Mouse (Mus musculus): ENCODE measurements at regions not wholly inside any gene's neighbourhood (a gene's known extent, or its start where the extent isn't known, plus 50 kb on each side); places are given as distances from the start of the nearest gene placed in this dataset.
A peak's percentile ranks its signal among the peaks of the same experiment; 100 is the strongest.

GRCm38 (mm10) chr10:102878010-102878409, 152.0 kb downstream of the Alx1 start:
- no peaks in the 10 kb centered on the region for H3K27me3 ChIP-seq (ENCODE audit: control insufficient read depth, insufficient read depth, low read length)
- no peak overlapping the region for H3K27ac ChIP-seq (ENCODE audit: low read depth, low read length)
- 38% methylated on average over 11 of the region's 11 CpGs for WGBS
- no peaks in the 10 kb centered on the region for H3K9me3 ChIP-seq (ENCODE audit: control insufficient read depth, low read length)
- H3K4me1 ChIP-seq (ENCODE audit: control insufficient read depth, insufficient read depth, low read length): no peaks in the 10 kb centered on the region
- no peak overlapping the region for H3K9ac ChIP-seq (ENCODE audit: low read depth, low read length)
- no peak overlapping the region; the same call in 1 of the 2 replicates for H3K4me2 ChIP-seq (replicated peaks; ENCODE audit: low read depth, low read length)
- H3K4me3 ChIP-seq (ENCODE audit: low read length): no peak overlapping the region
- peak; percentile 46 for ATAC-seq (ENCODE audit: low FRiP score, low TSS enrichment)
- H3K36me3 ChIP-seq (ENCODE audit: control insufficient read depth, insufficient read depth, low read length): no peaks in the 10 kb centered on the region

GRCm38 (mm10) chr10:102876946-102877345, 153.1 kb downstream of the Alx1 start:
- Histone ChIP-seq H3K4me3 (ENCODE audit: low read length) (no peak overlapping the region), H3K9ac (ENCODE audit: low read depth, low read length) (no peak overlapping the region), H3K27ac (ENCODE audit: low read depth, low read length) (no peak overlapping the region), H3K36me3 (ENCODE audit: control insufficient read depth, insufficient read depth, low read length) (no peaks in the 10 kb centered on the region), H3K9me3 (ENCODE audit: control insufficient read depth, low read length) (no peaks in the 10 kb centered on the region), H3K27me3 (ENCODE audit: control insufficient read depth, insufficient read depth, low read length) (no peaks in the 10 kb centered on the region), H3K4me2 (replicated peaks; ENCODE audit: low read depth, low read length) (no peak overlapping the region), H3K4me1 (ENCODE audit: control insufficient read depth, insufficient read depth, low read length) (no peaks in the 10 kb centered on the region)
- WGBS: 76% methylated on average over 3 of the region's 3 CpGs
- no peak for ATAC-seq (ENCODE audit: low FRiP score, low TSS enrichment)

- Histone ChIP-seq H3K4me1 (ENCODE audit: control insufficient read depth, insufficient read depth, low read length) (no peaks in the 10 kb centered on the region), H3K4me2 (replicated peaks; ENCODE audit: low read depth, low read length) (no peak overlapping the region), H3K4me3 (ENCODE audit: low read length) (no peak overlapping the region), H3K36me3 (ENCODE audit: control insufficient read depth, insufficient read depth, low read length) (no peaks in the 10 kb centered on the region), H3K27ac (ENCODE audit: low read depth, low read length) (no peak overlapping the region), H3K27me3 (ENCODE audit: control insufficient read depth, insufficient read depth, low read length) (no peaks in the 10 kb centered on the region), H3K9ac (ENCODE audit: low read depth, low read length) (no peak overlapping the region), H3K9me3 (ENCODE audit: control insufficient read depth, low read length) (no peaks in the 10 kb centered on the region)
- 29% methylated on average over 4 of the region's 4 CpGs for WGBS
- ATAC-seq (ENCODE audit: low FRiP score, low TSS enrichment): no peak
These were observed 163.1 kb downstream of the Alx1 start for GRCm38 (mm10) chr10:102866920-102867319.

- Histone ChIP-seq H3K27ac (ENCODE audit: low read depth, low read length) (no peak overlapping the region), H3K9ac (ENCODE audit: low read depth, low read length) (no peak overlapping the region), H3K4me1 (ENCODE audit: control insufficient read depth, insufficient read depth, low read length) (no peaks in the 10 kb centered on the region), H3K36me3 (ENCODE audit: control insufficient read depth, insufficient read depth, low read length) (no peaks in the 10 kb centered on the region), H3K27me3 (ENCODE audit: control insufficient read depth, insufficient read depth, low read length) (no peaks in the 10 kb centered on the region), H3K9me3 (ENCODE audit: control insufficient read depth, low read length) (no peaks in the 10 kb centered on the region), H3K4me2 (replicated peaks; ENCODE audit: low read depth, low read length) (no peak overlapping the region), H3K4me3 (ENCODE audit: low read length) (no peak overlapping the region)
- no peak for ATAC-seq (ENCODE audit: low FRiP score, low TSS enrichment)
- WGBS: 55% methylated on average over 4 of the region's 4 CpGs
These were observed 193.3 kb downstream of the Alx1 start for GRCm38 (mm10) chr10:102836567-102837224.

- ATAC-seq (ENCODE audit: low FRiP score, low TSS enrichment): no peak
- 50% methylated on average over 1 of the region's 1 CpGs for WGBS
- Histone ChIP-seq H3K4me1 (ENCODE audit: control insufficient read depth, insufficient read depth, low read length) (no peaks in the 10 kb centered on the region), H3K9me3 (ENCODE audit: control insufficient read depth, low read length) (no peaks in the 10 kb centered on the region), H3K9ac (ENCODE audit: low read depth, low read length) (no peak overlapping the region), H3K27ac (ENCODE audit: low read depth, low read length) (no peak overlapping the region), H3K4me3 (ENCODE audit: low read length) (no peak overlapping the region), H3K36me3 (ENCODE audit: control insufficient read depth, insufficient read depth, low read length) (no peaks in the 10 kb centered on the region), H3K4me2 (replicated peaks; ENCODE audit: low read depth, low read length) (no peak overlapping the region), H3K27me3 (ENCODE audit: control insufficient read depth, insufficient read depth, low read length) (no peaks in the 10 kb centered on the region)
These were observed 194.2 kb downstream of the Alx1 start for GRCm38 (mm10) chr10:102835814-102836213.

GRCm38 (mm10) chr10:102829606-102830005, 200.4 kb downstream of the Alx1 start:
- Histone ChIP-seq H3K4me2 (replicated peaks; ENCODE audit: low read depth, low read length) (no peak overlapping the region), H3K4me1 (ENCODE audit: control insufficient read depth, insufficient read depth, low read length) (no peaks in the 10 kb centered on the region)

GRCm38 (mm10) chr10:102823434-102823833, 206.6 kb downstream of the Alx1 start:
- H3K4me2 ChIP-seq (replicated peaks; ENCODE audit: low read depth, low read length): no peak overlapping the region
- H3K9me3 ChIP-seq (ENCODE audit: control insufficient read depth, low read length): no peaks in the 10 kb centered on the region
- no peaks in the 10 kb centered on the region for H3K27me3 ChIP-seq (ENCODE audit: control insufficient read depth, insufficient read depth, low read length)
- H3K9ac ChIP-seq (ENCODE audit: low read depth, low read length): no peak overlapping the region
- ATAC-seq (ENCODE audit: low FRiP score, low TSS enrichment): no peak
- H3K4me1 ChIP-seq (ENCODE audit: control insufficient read depth, insufficient read depth, low read length): no peaks in the 10 kb centered on the region
- H3K4me3 ChIP-seq (ENCODE audit: low read length): no peak overlapping the region
- no peaks in the 10 kb centered on the region for H3K36me3 ChIP-seq (ENCODE audit: control insufficient read depth, insufficient read depth, low read length)
- H3K27ac ChIP-seq (ENCODE audit: low read depth, low read length): no peak overlapping the region

More at GRCm38 (mm10) chr10:102829606-102830005, 200.4 kb downstream of the Alx1 start:
- Histone ChIP-seq H3K4me3 (ENCODE audit: low read length) (no peak overlapping the region), H3K27ac (ENCODE audit: low read depth, low read length) (no peak overlapping the region), H3K9me3 (ENCODE audit: control insufficient read depth, low read length) (no peaks in the 10 kb centered on the region), H3K9ac (ENCODE audit: low read depth, low read length) (no peak overlapping the region), H3K27me3 (ENCODE audit: control insufficient read depth, insufficient read depth, low read length) (no peaks in the 10 kb centered on the region), H3K36me3 (ENCODE audit: control insufficient read depth, insufficient read depth, low read length) (no peaks in the 10 kb centered on the region)
- ATAC-seq (ENCODE audit: low FRiP score, low TSS enrichment): no peak
- 74% methylated on average over 3 of the region's 3 CpGs for WGBS

GRCm38 (mm10) chr10:102801391-102801790, 228.6 kb downstream of the Alx1 start:
- no peak for ATAC-seq (ENCODE audit: low FRiP score, low TSS enrichment)
- Histone ChIP-seq H3K27ac (ENCODE audit: low read depth, low read length) (no peak overlapping the region), H3K4me2 (replicated peaks; ENCODE audit: low read depth, low read length) (no peak overlapping the region), H3K27me3 (ENCODE audit: control insufficient read depth, insufficient read depth, low read length) (no peaks in the 10 kb centered on the region), H3K36me3 (ENCODE audit: control insufficient read depth, insufficient read depth, low read length) (no peaks in the 10 kb centered on the region), H3K9me3 (ENCODE audit: control insufficient read depth, low read length) (no peaks in the 10 kb centered on the region), H3K4me3 (ENCODE audit: low read length) (no peak overlapping the region), H3K9ac (ENCODE audit: low read depth, low read length) (no peak overlapping the region), H3K4me1 (ENCODE audit: control insufficient read depth, insufficient read depth, low read length) (no peaks in the 10 kb centered on the region)
- 91% methylated on average over 3 of the region's 3 CpGs for WGBS

GRCm38 (mm10) chr10:102779243-102779642, 250.8 kb downstream of the Alx1 start:
- H3K36me3 ChIP-seq (ENCODE audit: control insufficient read depth, insufficient read depth, low read length): no peaks in the 10 kb centered on the region
- no peak overlapping the region for H3K4me2 ChIP-seq (replicated peaks; ENCODE audit: low read depth, low read length)
- 84% methylated on average over 2 of the region's 2 CpGs for WGBS
- H3K27me3 ChIP-seq (ENCODE audit: control insufficient read depth, insufficient read depth, low read length): no peaks in the 10 kb centered on the region
- no peaks in the 10 kb centered on the region for H3K4me1 ChIP-seq (ENCODE audit: control insufficient read depth, insufficient read depth, low read length)
- H3K4me3 ChIP-seq (ENCODE audit: low read length): no peak overlapping the region
- no peak overlapping the region for H3K9ac ChIP-seq (ENCODE audit: low read depth, low read length)
- no peak overlapping the region for H3K27ac ChIP-seq (ENCODE audit: low read depth, low read length)
- ATAC-seq (ENCODE audit: low FRiP score, low TSS enrichment): no peak
- H3K9me3 ChIP-seq (ENCODE audit: control insufficient read depth, low read length): no peaks in the 10 kb centered on the region
